Mouse (Mus musculus) ES-Bruce4 (cell line): Measurements from ENCODE around the gene Cmbl.

Source experiments
- CTCF ChIP-seq: IDR thresholded peaks from one replicate; pipeline ENCODE4 v1.8.1; 2011; ENCODE audit warnings: low read depth, low read length
- EP300 ChIP-seq: IDR thresholded peaks from 2 replicates; pipeline ENCODE4 v1.6.1; 2011; ENCODE audit warnings: low read depth, low read length; ENCODE audit not compliant: insufficient read depth
- POLR2A ChIP-seq: IDR thresholded peaks from one replicate; pipeline ENCODE4 v1.8.1; 2011; ENCODE audit warnings: low read length; ENCODE audit not compliant: insufficient read depth

DNA sequence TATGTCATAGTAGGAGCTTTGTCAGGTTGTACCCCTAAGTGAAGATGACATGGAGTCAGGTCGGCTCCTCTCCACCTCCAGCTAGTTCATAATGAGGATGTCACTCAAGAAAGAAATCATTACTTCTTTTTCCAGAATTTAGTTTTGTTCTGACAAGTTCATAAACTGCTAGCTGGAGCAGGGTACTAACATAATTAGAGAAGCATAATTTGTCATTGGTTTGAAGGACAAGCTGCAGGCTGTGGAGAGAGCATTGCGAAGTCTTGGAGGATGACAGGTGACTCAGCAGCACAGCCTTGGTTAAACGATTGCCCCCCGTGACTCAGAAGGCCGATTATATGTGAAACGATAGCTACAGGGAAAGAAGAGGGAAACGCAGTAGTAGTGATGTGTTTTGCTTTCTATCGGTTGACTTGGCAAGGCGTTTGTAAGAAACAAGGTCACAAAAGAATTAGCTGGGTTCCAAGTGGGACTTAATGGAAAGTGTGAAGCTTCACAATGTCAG, 71.0 kb downstream of the Cmbl start:
- TF ChIP-seq CTCF (no peak), POLR2A (no peak), EP300 (no peak)
